8 mouse cellular contexts compared by ENCODE assay signal in genomic region chr15:27629046-27629445, GRCm38 (mm10). TPM values are rescaled to one million over a fixed set of nuclear protein-coding genes. Genes with fewer than 3 reads are reported as not detected.
A peak's percentile ranks its signal among the peaks of the same experiment; 100 is the strongest.
DNase-seq lines count a peak whose midpoint lies in the region; ATAC-seq lines count a peak whose summit lies in the region.

No protein-coding gene starts in this region.

- no peak for DNase-seq in lung, postnatal 10 days
- DNase-seq in natural killer cell, adult 2 months (ENCODE audit: low spot score in 2 of 2), result no peak
- DNase-seq in kidney, adult 9 months, result no peak

- H3K4me3 ChIP-seq in lung, embryonic 15.5 days, result peak overlapping the region; percentile 93
- H3K4me3 ChIP-seq in forebrain, embryonic 13.5 days, result peak overlapping the region; percentile 83; the same call in 1 of the 2 replicates
- peak overlapping the region; percentile 85 for H3K4me3 ChIP-seq in limb, embryonic 12.5 days (replicated peaks)
- no peak overlapping the region for H3K4me3 ChIP-seq in neural tube, embryonic 15.5 days (replicated peaks)

- no peaks in the 10 kb centered on the region for H3K9me3 ChIP-seq in lung, embryonic 15.5 days
- no peaks in the 10 kb centered on the region for H3K9me3 ChIP-seq in forebrain, embryonic 13.5 days (replicated peaks)
- H3K9me3 ChIP-seq in limb, embryonic 12.5 days, result no peaks in the 10 kb centered on the region
- no peaks in the 10 kb centered on the region for H3K9me3 ChIP-seq in neural tube, embryonic 15.5 days (replicated peaks)

- H3K9ac ChIP-seq in lung, embryonic 15.5 days, result 0 out of 2 replicates have a peak overlapping the region, but pooled peaks have one; percentile 83
- peak overlapping the region; percentile 34; the same call in 1 of the 2 replicates for H3K9ac ChIP-seq in forebrain, embryonic 13.5 days
- no peak overlapping the region for H3K9ac ChIP-seq in limb, embryonic 12.5 days (replicated peaks)
- no peak overlapping the region for H3K9ac ChIP-seq in neural tube, embryonic 15.5 days (replicated peaks)

- ATAC-seq in lung, embryonic 15.5 days (ENCODE audit: borderline replicate concordance, extremely low read depth, low FRiP score, low TSS enrichment), result no peak
- no peak for ATAC-seq in forebrain, embryonic 13.5 days
- ATAC-seq in limb, embryonic 12.5 days (ENCODE audit: insufficient number of reproducible peaks, insufficient read depth, low FRiP score, low TSS enrichment, low read depth), result no peak
- ATAC-seq in neural tube, embryonic 15.5 days (ENCODE audit: low FRiP score), result no peak
- ATAC-seq in activated CD4-positive, CD25-positive, alpha-beta regulatory T cell, adult 4 months, result no peak

- peak overlapping the region; percentile 84 for H3K4me2 ChIP-seq in lung, embryonic 15.5 days
- H3K4me2 ChIP-seq in forebrain, embryonic 13.5 days, result peak overlapping the region; percentile 88
- H3K4me2 ChIP-seq in limb, embryonic 12.5 days, result peak overlapping the region; percentile 83
- peak overlapping the region; percentile 89 for H3K4me2 ChIP-seq in neural tube, embryonic 15.5 days

- H3K4me1 ChIP-seq in lung, embryonic 15.5 days, result peaks cover 20% of the 10 kb centered on the region
- peaks cover 30% of the 10 kb centered on the region for H3K4me1 ChIP-seq in forebrain, embryonic 13.5 days
- H3K4me1 ChIP-seq in limb, embryonic 12.5 days (replicated peaks), result peaks cover 21% of the 10 kb centered on the region
- peaks cover 29% of the 10 kb centered on the region for H3K4me1 ChIP-seq in neural tube, embryonic 15.5 days

- peaks cover 12% of the 10 kb centered on the region for H3K36me3 ChIP-seq in lung, embryonic 15.5 days
- peaks cover 16% of the 10 kb centered on the region for H3K36me3 ChIP-seq in forebrain, embryonic 13.5 days (ENCODE audit: poor library complexity, severe bottlenecking)
- H3K36me3 ChIP-seq in limb, embryonic 12.5 days, result peaks cover 18% of the 10 kb centered on the region; the same call in 1 of the 2 replicates
- no peaks in the 10 kb centered on the region for H3K36me3 ChIP-seq in neural tube, embryonic 15.5 days

- no peaks in the 10 kb centered on the region for H3K27me3 ChIP-seq in lung, embryonic 15.5 days
- no peaks in the 10 kb centered on the region for H3K27me3 ChIP-seq in forebrain, embryonic 13.5 days
- no peaks in the 10 kb centered on the region for H3K27me3 ChIP-seq in limb, embryonic 12.5 days
- H3K27me3 ChIP-seq in neural tube, embryonic 15.5 days (replicated peaks), result no peaks in the 10 kb centered on the region

- H3K27ac ChIP-seq in lung, embryonic 15.5 days, result no peak overlapping the region
- no peak overlapping the region for H3K27ac ChIP-seq in forebrain, embryonic 13.5 days
- no peak overlapping the region for H3K27ac ChIP-seq in limb, embryonic 12.5 days
- H3K27ac ChIP-seq in neural tube, embryonic 15.5 days (replicated peaks), result no peak overlapping the region

- 61% methylated on average over 4 of the region's 4 CpGs for WGBS in lung, embryonic 15.5 days
- 67% methylated on average over 4 of the region's 4 CpGs for WGBS in forebrain, embryonic 13.5 days
- WGBS in limb, embryonic 12.5 days, result 83% methylated on average over 4 of the region's 4 CpGs
- WGBS in neural tube, embryonic 15.5 days, result 88% methylated on average over 4 of the region's 4 CpGs

RNA-seq across cellular contexts. Expression of gene Otulin, which starts 1.4 kb away (rescaled TPM):
- polyA plus RNA-seq in lung, embryonic 15.5 days (2015; fragmentation: Nextera tagmentation; extraction: Ambion mirVana), result 29.4 and 32.2 TPM in 2 replicates
- polyA plus RNA-seq in forebrain, embryonic 13.5 days (2015; fragmentation: Nextera tagmentation; extraction: Ambion mirVana), result 26.3 and 29.2 TPM in 2 replicates
- polyA plus RNA-seq in limb, embryonic 12.5 days (2016; fragmentation: Nextera tagmentation; extraction: Ambion mirVana), result 35.1 and 36.8 TPM in 2 replicates
- 20.5 and 26.7 TPM in 2 replicates for polyA plus RNA-seq in neural tube, embryonic 15.5 days (2015; fragmentation: Nextera tagmentation; extraction: Ambion mirVana)
- polyA plus RNA-seq in activated CD4-positive, CD25-positive, alpha-beta regulatory T cell, adult 4 months (2017; shearing (Covaris generic)), result 10 to 100 TPM; 12.7 to 15.2 TPM

RNA-seq across cellular contexts. Expression of gene Otulinl, which starts 52.3 kb away (rescaled TPM):
- polyA plus RNA-seq in lung, embryonic 15.5 days (2015; fragmentation: Nextera tagmentation; extraction: Ambion mirVana), result 21.5 and 22.1 TPM in 2 replicates
- polyA plus RNA-seq in forebrain, embryonic 13.5 days (2015; fragmentation: Nextera tagmentation; extraction: Ambion mirVana), result 6.3 and 8.8 TPM in 2 replicates
- polyA plus RNA-seq in limb, embryonic 12.5 days (2016; fragmentation: Nextera tagmentation; extraction: Ambion mirVana), result 12.5 and 16.0 TPM in 2 replicates
- polyA plus RNA-seq in neural tube, embryonic 15.5 days (2015; fragmentation: Nextera tagmentation; extraction: Ambion mirVana), result 16.2 and 18.9 TPM in 2 replicates
- 100 to 1,000 TPM; 160 to 175 TPM for polyA plus RNA-seq in activated CD4-positive, CD25-positive, alpha-beta regulatory T cell, adult 4 months (2017; shearing (Covaris generic))

Comparison
In these comparisons a context has a peak if more than half of its experiments do, and no peak if none do; other contexts are left out.
1. H3K9ac ChIP-seq: peak in lung, embryonic 15.5 days (single experiment) and forebrain, embryonic 13.5 days (single experiment); none in limb, embryonic 12.5 days (single experiment) and neural tube, embryonic 15.5 days (single experiment).
2. Peak in every context shown above with its lines, with median percentiles within 50 percentile points of each other: H3K4me2 ChIP-seq.